Mouse (Mus musculus): ENCODE data around the gene Znrf4.

- TF ChIP-seq POLR2A (IDR thresholded peaks at IDR 0.05; ENCODE audit: insufficient read length, low read depth) (no peak), REST (IDR thresholded peaks at IDR 0.05; ENCODE audit: insufficient read depth, insufficient read length) (no peak), SRF (IDR thresholded peaks at IDR 0.05; ENCODE audit: control insufficient read depth, insufficient read length, low read depth) (no peak), POLR2AphosphoS2 (IDR thresholded peaks at IDR 0.05; ENCODE audit: insufficient read length, low read depth) (no peak), MYOG (IDR thresholded peaks at IDR 0.05; ENCODE audit: control insufficient read depth in 1 of 3, insufficient read depth in 1 of 3, insufficient read length in 2 of 3, low read depth in 2 of 3) (no peak), TCF12 (IDR thresholded peaks at IDR 0.05; ENCODE audit: insufficient read depth, poor library complexity, severe bottlenecking) (no peak), USF1 (IDR thresholded peaks at IDR 0.05; ENCODE audit: low read depth) (no peak), CEBPB (IDR thresholded peaks at IDR 0.05; ENCODE audit: insufficient read depth, poor library complexity, severe bottlenecking) (no peak), E2F4 (IDR thresholded peaks at IDR 0.05; ENCODE audit: insufficient read depth) (no peak), MYOD1 (IDR thresholded peaks at IDR 0.05; ENCODE audit: control insufficient read depth in 1 of 3, insufficient read length in 2 of 3, low read depth in 2 of 3) (no peak)
Observed at GRCm38 (mm10) chr17:56514330-56514729, 2.1 kb upstream of the Znrf4 start.
